Mouse (Mus musculus): ENCODE data around the gene Apoc4.

- no peak for TF ChIP-seq POLR2A (IDR thresholded peaks at IDR 0.05; ENCODE audit: control insufficient read depth, extremely low read depth, insufficient read depth, low read length, poor library complexity)
- TF ChIP-seq CTCF (IDR thresholded peaks at IDR 0.05; ENCODE audit: borderline replicate concordance, control insufficient read depth, extremely low read depth, insufficient read depth, low read length, poor library complexity), result no peak
Measured at GRCm38 (mm10) chr7:19713598-19713997, 32.3 kb upstream of the Apoc4 start.

Measured in thymus, adult 2 months (tissue).